Mouse (Mus musculus) small intestine, adult 2 months (tissue): ENCODE results near the gene Defb23. TPM values are rescaled to one million over a fixed set of nuclear protein-coding genes. Genes with fewer than 3 reads are reported as not detected.
A peak's percentile ranks its signal among the peaks of the same experiment; 100 is the strongest.

Source experiments
- H3K27ac ChIP-seq: fragments of 200-500 bp; 2 replicates; pipeline ENCODE4 v1.5.1; 2012; ENCODE audit warnings: low read depth, low read length, control low read depth, inconsistent platforms; ENCODE audit not compliant: insufficient read depth
- H3K27me3 ChIP-seq: fragments of 200-500 bp; 2 replicates; pipeline ENCODE4 v1.6.1; 2012; ENCODE audit warnings: mild to moderate bottlenecking, moderate library complexity, low read length, inconsistent platforms; ENCODE audit not compliant: control insufficient read depth, insufficient read depth
- H3K36me3 ChIP-seq: fragments of 200-500 bp; 2 replicates; pipeline ENCODE4 v1.6.1; 2012; ENCODE audit warnings: mild to moderate bottlenecking, low read length, control low read depth, inconsistent platforms; ENCODE audit not compliant: control insufficient read depth, insufficient read depth
- H3K4me1 ChIP-seq: fragments of 200-500 bp; 2 replicates; pipeline ENCODE4 v1.6.1; 2012; ENCODE audit warnings: low read length, inconsistent platforms, mixed read lengths; ENCODE audit not compliant: control insufficient read depth, insufficient read depth, insufficient read length
- H3K4me3 ChIP-seq: fragments of 200-500 bp; 2 replicates; pipeline ENCODE4 v1.5.1; 2012; ENCODE audit warnings: low read depth, mild to moderate bottlenecking, control low read depth, inconsistent platforms, low read length, moderate library complexity
- CTCF ChIP-seq: fragments of 200-500 bp; IDR thresholded peaks from 2 replicates; pipeline ENCODE4 v1.5.1; 2012; ENCODE audit warnings: low read depth, mild to moderate bottlenecking, control low read depth, inconsistent platforms, low read length, moderate library complexity, mixed read lengths; ENCODE audit not compliant: insufficient replicate concordance, insufficient read length; ENCODE audit errors: extremely low read depth
- POLR2A ChIP-seq: fragments of 200-500 bp; IDR thresholded peaks from 2 replicates; pipeline ENCODE4 v1.6.1; 2012; ENCODE audit warnings: low read depth, mild to moderate bottlenecking, control low read depth, inconsistent platforms, low read length, moderate library complexity
- WGBS: fragments of 180-500 bp; shearing (Covaris S2); methylation state at CpG from one replicate; pipeline ENCODE4 v1.1.7; 2018; 5-methylcytosine and 5-hydroxymethylcytosine counted together
- polyA plus RNA-seq: library from polyadenylated mRNA; depleted of rRNA; stranded (reverse); fragments of >200 nt; gene quantifications from 2 replicates; pipeline ENCODE4 v1.2.3, GENCODE M21; 2012

Gene Defb23
- polyA plus RNA-seq, 1 experiment, result not detected

DNA sequence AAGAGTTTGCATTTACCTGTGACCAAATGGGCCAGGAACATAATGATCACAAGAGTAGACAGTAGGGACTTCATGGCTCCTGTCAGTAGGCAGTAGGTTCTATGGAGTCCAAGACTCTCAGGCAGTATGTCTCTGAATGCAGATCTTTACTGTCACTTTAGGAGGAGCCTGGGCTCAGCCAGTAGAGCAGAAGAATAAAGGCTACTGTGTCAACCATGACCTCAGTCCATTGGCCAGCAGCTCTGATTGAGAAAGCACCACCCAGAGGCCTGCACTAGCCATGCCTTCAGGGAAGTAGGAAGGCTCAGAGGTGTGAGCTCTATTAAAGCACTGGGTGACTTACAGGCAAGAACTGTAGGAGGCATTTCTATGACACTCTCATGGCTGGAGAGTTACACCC is 25.6 kb upstream of the Defb23 start, which contains the start of gene Defb22:
Gene Defb22 (minus strand): TSS at position 101 of the 400 bp plus-strand sequence.
- no peaks in the 10 kb centered on the region for H3K27me3 ChIP-seq
- TF ChIP-seq CTCF (no peak), POLR2A (no peak)
- H3K36me3 ChIP-seq, result no peaks in the 10 kb centered on the region
- no peak within 1 kb of the TSS for H3K27ac ChIP-seq
- H3K4me1 ChIP-seq, result no peaks in the 10 kb centered on the region
- H3K4me3 ChIP-seq, result no peak within 1 kb of the TSS

DNA sequence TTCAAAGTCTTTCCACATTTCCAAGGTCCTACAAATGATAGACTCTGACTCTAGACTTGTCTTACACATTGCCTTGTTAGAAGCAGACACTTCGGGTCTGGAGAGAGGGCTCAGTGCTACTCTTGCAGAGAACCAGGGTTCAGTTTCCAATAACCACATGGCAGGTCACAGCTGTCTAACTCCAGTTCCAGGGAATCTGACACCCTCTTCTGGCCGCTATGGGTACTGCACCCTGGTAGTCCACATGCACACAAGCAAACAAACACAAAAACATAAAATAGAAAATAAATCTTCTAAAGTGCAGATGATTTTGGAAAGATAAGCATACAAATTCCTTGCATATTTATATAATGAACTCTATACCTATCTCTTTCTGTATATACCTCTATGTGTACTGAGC is 22.6 kb upstream of the Defb23 start:
- Histone ChIP-seq H3K4me3 (no peak overlapping the region), H3K36me3 (no peaks in the 10 kb centered on the region), H3K4me1 (no peaks in the 10 kb centered on the region), H3K27ac (no peak overlapping the region), H3K27me3 (no peaks in the 10 kb centered on the region)
- TF ChIP-seq POLR2A, result no peak
- TF ChIP-seq CTCF, result peak; percentile 30; the same call in 1 of the 2 replicates
- 77% methylated on average over 2 of the region's 2 CpGs for WGBS

DNA sequence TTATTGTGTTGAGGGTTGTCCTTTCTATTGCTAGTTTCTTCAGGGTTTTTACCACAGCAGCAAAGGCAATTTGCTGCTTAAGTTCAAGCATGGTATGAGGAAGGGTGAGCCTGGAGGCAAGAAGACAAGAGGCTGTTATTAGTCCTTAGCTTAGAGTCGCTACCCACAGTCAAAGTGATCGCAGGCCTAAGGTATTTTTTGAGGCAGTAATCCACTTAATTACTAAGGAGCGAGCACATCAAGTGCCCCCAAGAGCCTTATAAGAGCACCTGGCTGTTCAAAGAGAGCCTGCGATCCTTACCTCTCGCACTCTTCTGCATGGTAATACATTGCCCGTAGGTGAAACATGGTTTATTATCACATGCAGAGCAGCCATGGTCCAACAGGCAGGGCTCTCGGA is 17.3 kb upstream of the Defb23 start:
- no peak overlapping the region for H3K4me3 ChIP-seq
- no peaks in the 10 kb centered on the region for H3K36me3 ChIP-seq
- no peak overlapping the region for H3K27ac ChIP-seq
- H3K27me3 ChIP-seq, result no peaks in the 10 kb centered on the region
- TF ChIP-seq POLR2A, result no peak
- 85% methylated on average over 7 of the region's 7 CpGs for WGBS
- no peaks in the 10 kb centered on the region for H3K4me1 ChIP-seq

DNA sequence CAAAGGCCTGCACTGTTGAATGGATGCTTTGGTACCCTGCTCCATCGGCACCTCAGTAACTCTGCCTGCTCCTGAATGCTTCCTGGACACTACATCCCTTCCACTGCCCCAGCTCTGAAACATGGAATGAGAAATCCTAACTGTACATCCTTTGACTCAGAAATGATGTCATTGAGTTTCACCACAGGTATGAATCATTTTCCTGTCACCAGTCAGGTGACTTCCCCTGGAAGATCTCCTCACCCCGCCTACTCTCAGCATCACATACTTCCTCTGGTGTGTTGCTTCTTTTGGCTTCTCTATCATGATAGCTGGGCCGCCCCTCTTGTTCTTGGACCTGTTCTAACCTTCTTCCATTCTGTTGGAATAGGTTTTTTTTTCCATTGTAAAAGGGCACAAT is 16.5 kb upstream of the Defb23 start:
- Histone ChIP-seq H3K4me1 (no peaks in the 10 kb centered on the region), H3K27ac (no peak overlapping the region), H3K27me3 (no peaks in the 10 kb centered on the region), H3K36me3 (no peaks in the 10 kb centered on the region), H3K4me3 (no peak overlapping the region)
- WGBS, result 72% methylated on average over 3 of the region's 3 CpGs
- TF ChIP-seq POLR2A, result no peak
- no peak for TF ChIP-seq CTCF

GRCm38 (mm10) chr2:152476763-152477162 is 12.3 kb upstream of the Defb23 start, which contains the start of gene Defb20:
Defb20 (plus strand) TSS chr2:152477063.
- Histone ChIP-seq H3K4me3 (no peak within 1 kb of the TSS), H3K36me3 (no peaks in the 10 kb centered on the region), H3K27me3 (no peaks in the 10 kb centered on the region; the same call in 1 of the 2 replicates), H3K4me1 (no peaks in the 10 kb centered on the region), H3K27ac (no peak within 1 kb of the TSS)
- TF ChIP-seq CTCF (no peak), POLR2A (no peak)
- WGBS, result 60% methylated on average over 2 of the region's 2 CpGs

DNA sequence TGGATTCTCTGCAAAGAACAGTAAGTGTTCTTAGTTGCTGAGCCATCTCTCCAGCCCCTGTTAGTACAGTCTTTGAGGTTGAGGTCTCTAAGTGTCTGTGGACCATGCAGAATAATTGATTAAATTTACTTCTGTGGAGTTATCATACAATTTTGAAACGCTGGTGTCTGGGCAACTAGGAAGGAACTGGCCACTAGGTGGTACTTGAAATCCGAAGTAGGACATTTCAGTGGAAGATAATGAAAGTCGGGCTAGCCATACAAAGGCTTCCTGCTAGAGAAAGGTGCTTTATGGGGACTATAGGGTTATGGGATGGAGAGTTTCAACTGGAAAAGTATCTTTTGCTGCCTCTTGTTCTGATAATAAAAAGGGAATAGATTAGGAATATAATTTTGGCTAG is 8.0 kb upstream of the Defb23 start:
- Histone ChIP-seq H3K36me3 (no peaks in the 10 kb centered on the region), H3K4me3 (no peak overlapping the region), H3K4me1 (no peaks in the 10 kb centered on the region), H3K27me3 (no peaks in the 10 kb centered on the region; the same call in 1 of the 2 replicates), H3K27ac (no peak overlapping the region)
- WGBS, result 13% methylated on average over 3 of the region's 3 CpGs
- no peak for TF ChIP-seq POLR2A
- TF ChIP-seq CTCF, result no peak

DNA sequence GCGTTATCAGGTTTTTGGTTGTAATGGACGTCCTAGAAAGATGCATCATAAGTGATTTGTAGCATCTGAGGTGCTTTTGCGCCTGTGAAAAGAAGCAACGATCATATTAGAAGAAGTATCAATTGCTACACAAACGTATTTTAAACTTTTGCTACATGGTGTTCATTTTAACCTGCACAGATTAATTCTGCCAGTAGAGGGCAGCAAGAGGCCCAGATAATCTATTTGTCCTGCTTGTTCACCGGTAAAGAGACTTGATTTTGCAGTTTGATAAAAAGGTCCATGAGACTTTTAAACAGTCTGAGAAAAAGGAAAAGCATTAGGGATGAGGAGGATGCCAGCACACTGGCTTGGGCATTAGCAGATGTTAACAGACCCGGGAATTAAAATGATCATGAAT is 6.6 kb upstream of the Defb23 start:
- H3K4me3 ChIP-seq, result no peak overlapping the region
- TF ChIP-seq CTCF, result no peak
- TF ChIP-seq POLR2A, result no peak
- no peak overlapping the region for H3K27ac ChIP-seq
- H3K27me3 ChIP-seq, result no peaks in the 10 kb centered on the region; the same call in 1 of the 2 replicates
- H3K36me3 ChIP-seq, result no peaks in the 10 kb centered on the region
- WGBS, result 26% methylated on average over 7 of the region's 7 CpGs
- no peaks in the 10 kb centered on the region for H3K4me1 ChIP-seq

DNA sequence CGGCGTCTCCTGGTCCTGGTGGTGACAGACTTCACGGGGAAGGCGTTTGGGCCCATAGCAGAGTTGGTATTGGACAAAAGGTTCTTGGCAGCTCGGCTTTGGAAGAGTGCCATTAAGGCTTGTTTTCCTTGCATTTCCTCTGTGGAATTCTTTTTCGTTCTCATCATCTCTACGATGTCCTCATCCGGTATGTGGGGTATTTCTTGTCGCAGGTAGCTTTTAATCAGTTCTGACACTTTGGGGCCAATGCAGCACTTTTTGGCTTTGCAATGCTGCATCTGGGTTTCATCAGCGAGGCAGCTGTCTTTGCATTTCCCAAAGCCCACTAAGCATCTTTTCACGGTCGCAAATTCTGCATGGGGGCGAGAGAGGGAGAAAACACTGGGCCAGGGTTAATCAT is 5.2 kb downstream of the Defb23 start:
- Histone ChIP-seq H3K4me1 (no peaks in the 10 kb centered on the region), H3K27me3 (no peaks in the 10 kb centered on the region), H3K36me3 (no peaks in the 10 kb centered on the region), H3K4me3 (no peak overlapping the region), H3K27ac (no peak overlapping the region)
- TF ChIP-seq POLR2A, result no peak
- no peak for TF ChIP-seq CTCF
- WGBS, result 53% methylated on average over 13 of the region's 13 CpGs
